Mouse (Mus musculus): ENCODE results near the gene Ccnd3.
"Not testable (repeated sequence)": the region's sequence is repeated elsewhere in the genome, so short reads cannot be mapped to it uniquely, and the experiment has no call there.

Gene Ccnd3

GRCm38 (mm10) chr17:47596162-47596838, 91.4 kb downstream of the Ccnd3 start:
- no peak for DNase-seq

DNA sequence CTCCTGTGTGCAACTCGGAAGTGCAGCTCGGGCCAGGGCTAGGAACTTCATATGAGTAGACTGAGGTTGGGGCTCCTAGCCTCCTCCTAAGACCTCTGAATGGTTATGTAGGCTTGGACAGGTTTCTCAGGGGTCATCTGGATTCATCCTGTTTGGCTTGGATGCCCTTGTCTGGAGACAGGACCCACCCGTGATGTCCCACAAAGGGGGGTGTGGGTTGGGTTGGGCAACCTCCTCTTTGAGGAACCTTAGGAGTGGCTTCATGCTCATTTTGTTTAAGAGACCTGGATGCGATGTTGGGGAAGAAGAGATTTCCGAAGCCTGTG, 92.0 kb downstream of the Ccnd3 start:
- DNase-seq, result no peak

DNA sequence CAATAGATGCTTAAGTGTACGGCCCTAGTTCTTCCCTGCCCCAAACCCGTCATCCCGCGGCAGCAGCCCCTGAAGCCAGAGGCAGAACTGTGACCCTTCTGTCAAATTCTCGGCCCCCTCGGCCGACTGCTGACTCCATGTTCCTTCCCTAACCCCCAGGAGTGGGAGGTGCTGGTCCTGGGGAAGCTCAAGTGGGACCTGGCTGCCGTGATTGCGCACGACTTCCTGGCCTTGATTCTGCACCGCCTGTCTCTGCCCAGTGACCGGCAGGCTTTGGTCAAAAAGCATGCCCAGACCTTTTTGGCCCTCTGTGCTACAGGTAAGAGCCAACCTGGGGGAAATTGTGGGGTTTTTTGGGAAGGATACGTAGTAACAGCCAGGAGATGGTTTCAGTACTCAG, 92.4 kb downstream of the Ccnd3 start:
- DNase-seq, result no peak

DNA sequence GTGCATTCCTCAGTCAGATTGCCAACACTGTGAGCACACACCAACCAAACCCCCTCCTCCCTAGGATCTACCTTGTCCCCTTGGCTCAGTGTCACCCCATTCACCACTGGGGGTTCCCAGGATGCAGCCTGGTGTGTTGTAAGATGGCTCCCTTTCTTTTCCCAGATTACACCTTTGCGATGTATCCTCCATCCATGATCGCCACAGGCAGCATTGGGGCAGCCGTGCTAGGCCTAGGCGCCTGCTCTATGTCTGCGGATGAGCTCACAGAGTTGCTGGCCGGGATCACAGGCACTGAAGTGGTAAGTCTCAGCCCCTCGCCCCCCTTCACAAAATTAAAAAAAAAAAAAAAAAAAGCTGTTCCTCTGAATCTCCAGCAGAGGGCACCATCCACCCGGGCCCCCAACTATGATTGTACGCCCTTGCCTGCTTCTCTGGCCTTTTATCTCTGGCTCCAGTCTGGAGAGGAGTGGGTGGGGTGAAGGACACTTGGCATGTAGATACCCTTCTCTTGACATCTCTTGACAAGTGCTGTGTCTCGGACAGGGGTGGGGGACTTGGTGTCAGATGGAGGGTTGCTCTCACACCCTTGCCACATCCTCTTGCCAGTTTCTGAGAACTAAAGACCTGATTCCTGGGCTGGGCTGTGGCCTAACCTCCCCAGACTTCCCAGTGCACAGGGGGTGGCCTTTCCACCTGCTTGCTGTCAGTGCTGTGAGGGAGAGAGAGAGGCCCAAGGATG, 93.2 kb downstream of the Ccnd3 start:
- peak in 1 of 2 experiments; percentile 11 for DNase-seq

GRCm38 (mm10) chr17:47598580-47599304, 93.9 kb downstream of the Ccnd3 start:
- DNase-seq, result not testable (repeated sequence)

GRCm38 (mm10) chr17:47599511-47600297, 94.9 kb downstream of the Ccnd3 start:
- peak in 1 of 2 experiments; percentile 57 for DNase-seq

GRCm38 (mm10) chr17:47600601-47601388, 95.9 kb downstream of the Ccnd3 start:
- no peak for DNase-seq

GRCm38 (mm10) chr17:47601389-47601755, 96.5 kb downstream of the Ccnd3 start:
- no peak for DNase-seq

DNA sequence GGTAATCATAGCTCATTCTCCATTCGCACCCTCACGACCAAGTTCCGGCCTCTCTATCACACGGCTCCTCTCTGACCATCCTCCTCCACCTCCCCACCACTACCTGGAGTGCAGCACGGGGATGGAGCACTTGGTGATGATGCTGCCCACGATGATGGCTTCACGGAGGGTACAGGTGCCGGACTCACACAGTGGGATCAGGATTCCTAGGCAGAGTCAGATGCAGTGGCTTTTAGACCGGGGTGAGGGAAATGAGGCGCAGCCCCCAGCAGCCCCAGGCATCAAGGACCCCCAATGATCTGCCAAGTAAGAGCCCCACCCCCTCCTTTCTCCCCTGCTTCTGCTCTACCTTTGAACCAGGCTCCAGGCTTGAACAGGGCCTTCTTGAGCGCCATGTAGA, 97.4 kb downstream of the Ccnd3 start:
- no peak for DNase-seq

- peak in 1 of 2 experiments; percentile 41 for DNase-seq
Observed at GRCm38 (mm10) chr17:47606220-47606619, 101.4 kb downstream of the Ccnd3 start.

GRCm38 (mm10) chr17:47609182-47609581, 104.3 kb downstream of the Ccnd3 start:
- no peak for DNase-seq

GRCm38 (mm10) chr17:47610849-47611660, 106.2 kb downstream of the Ccnd3 start, which contains the start of the genes Bysl, Med20 and Gm20517:
Gene Bysl (minus strand): TSS chr17:47611492.
Gene Med20 (plus strand): TSS chr17:47611582.
Gene Gm20517 (plus strand): TSS chr17:47611589.
- DNase-seq, result peak; percentile 98

- no peak for DNase-seq
Observed at GRCm38 (mm10) chr17:47611661-47611982, 106.8 kb downstream of the Ccnd3 start.

DNA sequence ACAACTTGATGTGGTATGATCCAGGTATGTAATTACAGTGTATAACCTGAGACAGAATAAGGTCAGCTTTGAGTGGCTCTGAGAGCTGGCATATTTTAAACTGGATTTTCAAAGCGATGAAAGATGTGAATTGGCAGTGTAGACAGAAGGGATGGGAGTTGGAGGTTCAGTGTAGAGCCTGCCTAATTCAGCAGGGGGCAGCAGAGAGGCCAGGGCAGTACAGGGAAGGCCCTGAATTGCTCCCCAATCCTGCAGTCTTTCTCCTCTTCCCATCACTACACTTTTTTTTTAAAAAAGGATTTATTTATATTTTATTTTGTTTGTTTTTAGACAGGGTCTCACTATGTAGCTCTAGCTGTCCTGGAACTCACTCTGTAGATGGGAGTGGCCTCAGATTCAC, 109.2 kb downstream of the Ccnd3 start:
- peak; percentile 55 to 67 for DNase-seq

- DNase-seq, result no peak
Observed at GRCm38 (mm10) chr17:47616119-47616518, 111.3 kb downstream of the Ccnd3 start.

- DNase-seq, result no peak
Observed at GRCm38 (mm10) chr17:47616652-47617051, 111.8 kb downstream of the Ccnd3 start.

GRCm38 (mm10) chr17:47617605-47618307, 112.9 kb downstream of the Ccnd3 start:
- no peak for DNase-seq

- DNase-seq, result no peak
Observed at GRCm38 (mm10) chr17:47618556-47619311, 113.9 kb downstream of the Ccnd3 start.

DNA sequence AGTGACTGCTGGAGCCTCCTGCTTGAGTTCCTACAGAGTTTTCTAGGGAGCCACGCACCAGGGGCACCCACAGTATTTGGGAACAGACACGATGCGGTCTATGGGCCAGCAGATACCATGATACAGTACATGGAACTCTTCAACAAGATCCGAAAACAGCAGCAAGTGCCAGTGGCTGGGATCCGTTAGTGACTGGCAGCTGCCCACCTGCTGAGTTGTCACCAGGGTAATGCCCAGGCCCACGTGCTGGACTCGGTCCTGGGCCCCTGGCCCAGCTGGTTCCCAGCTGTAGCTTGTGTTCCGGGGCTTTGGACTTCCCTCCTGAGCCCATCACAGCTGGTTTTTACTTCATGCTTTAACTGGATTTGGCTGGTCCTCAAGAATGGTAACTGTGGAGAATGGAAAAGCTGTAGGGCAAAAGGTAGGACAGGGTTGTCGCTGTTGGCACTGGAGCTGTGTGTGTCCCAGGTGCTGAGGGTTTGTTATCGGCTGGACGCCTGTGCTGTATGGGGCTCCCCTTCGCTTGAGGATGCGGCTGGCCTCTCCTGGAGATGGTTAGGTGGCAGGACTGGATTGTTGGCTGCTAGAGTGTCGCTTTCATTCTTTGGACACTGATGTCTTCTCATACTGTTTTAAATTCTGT, 118.2 kb downstream of the Ccnd3 start:
- no peak for DNase-seq

All from kidney, postnatal 25 days (tissue).